Mouse (Mus musculus): Measurements from ENCODE around the gene Fam168b. TPM values are rescaled to one million over a fixed set of nuclear protein-coding genes. Genes with fewer than 3 reads are reported as not detected.

Fam168b gene
- polyA plus RNA-seq, 1 experiment: 65.3 TPM

- Histone ChIP-seq H3K9me3 (replicated peaks; ENCODE audit: control insufficient read depth, insufficient read depth, low read length, poor library complexity, severe bottlenecking) (no peaks in the 10 kb centered on the region), H3K4me3 (ENCODE audit: low read depth, low read length) (no peak overlapping the region), H3K27me3 (ENCODE audit: control insufficient read depth, insufficient read depth, low read length, poor library complexity, severe bottlenecking) (no peaks in the 10 kb centered on the region), H3K36me3 (ENCODE audit: control insufficient read depth, insufficient read depth, low read length, poor library complexity, severe bottlenecking) (peaks cover 16% of the 10 kb centered on the region), H3K4me1 (ENCODE audit: control insufficient read depth, insufficient read depth, low read length) (peaks cover 3% of the 10 kb centered on the region), H3K27ac (ENCODE audit: insufficient read depth, low read length) (no peak overlapping the region), H3K9ac (ENCODE audit: low read depth, poor library complexity, severe bottlenecking) (no peak overlapping the region)
- TF ChIP-seq CTCF (IDR thresholded peaks at IDR 0.05; ENCODE audit: low read depth, low read length) (no peak), EP300 (IDR thresholded peaks at IDR 0.05; ENCODE audit: insufficient read depth, low read depth, low read length) (no peak), POLR2A (IDR thresholded peaks at IDR 0.05; ENCODE audit: insufficient read depth, low read length) (no peak)
These were observed 23.5 kb downstream of the Fam168b start for GRCm38 (mm10) chr1:34819225-34819910.

- no peak for TF ChIP-seq POLR2A (IDR thresholded peaks at IDR 0.05; ENCODE audit: insufficient read depth, low read length)
- no peak for TF ChIP-seq CTCF (IDR thresholded peaks at IDR 0.05; ENCODE audit: low read depth, low read length)
- TF ChIP-seq EP300 (IDR thresholded peaks at IDR 0.05; ENCODE audit: insufficient read depth, low read depth, low read length): no peak
- Histone ChIP-seq H3K9me3 (replicated peaks; ENCODE audit: control insufficient read depth, insufficient read depth, low read length, poor library complexity, severe bottlenecking) (no peaks in the 10 kb centered on the region), H3K4me1 (ENCODE audit: control insufficient read depth, insufficient read depth, low read length) (no peaks in the 10 kb centered on the region), H3K9ac (ENCODE audit: low read depth, poor library complexity, severe bottlenecking) (no peak overlapping the region), H3K36me3 (ENCODE audit: control insufficient read depth, insufficient read depth, low read length, poor library complexity, severe bottlenecking) (peaks cover 20% of the 10 kb centered on the region), H3K4me3 (ENCODE audit: low read depth, low read length) (no peak overlapping the region), H3K27ac (ENCODE audit: insufficient read depth, low read length) (no peak overlapping the region), H3K27me3 (ENCODE audit: control insufficient read depth, insufficient read depth, low read length, poor library complexity, severe bottlenecking) (no peaks in the 10 kb centered on the region)
These were observed 27.0 kb downstream of the Fam168b start for GRCm38 (mm10) chr1:34815843-34816242.

- Histone ChIP-seq H3K9ac (ENCODE audit: low read depth, poor library complexity, severe bottlenecking) (no peak overlapping the region), H3K27ac (ENCODE audit: insufficient read depth, low read length) (no peak overlapping the region), H3K36me3 (ENCODE audit: control insufficient read depth, insufficient read depth, low read length, poor library complexity, severe bottlenecking) (peaks cover 6% of the 10 kb centered on the region), H3K4me3 (ENCODE audit: low read depth, low read length) (no peak overlapping the region), H3K27me3 (ENCODE audit: control insufficient read depth, insufficient read depth, low read length, poor library complexity, severe bottlenecking) (no peaks in the 10 kb centered on the region), H3K9me3 (replicated peaks; ENCODE audit: control insufficient read depth, insufficient read depth, low read length, poor library complexity, severe bottlenecking) (no peaks in the 10 kb centered on the region), H3K4me1 (ENCODE audit: control insufficient read depth, insufficient read depth, low read length) (no peaks in the 10 kb centered on the region)
- TF ChIP-seq EP300 (IDR thresholded peaks at IDR 0.05; ENCODE audit: insufficient read depth, low read depth, low read length): no peak
- peak; percentile 25 for TF ChIP-seq CTCF (IDR thresholded peaks at IDR 0.05; ENCODE audit: low read depth, low read length)
- no peak for TF ChIP-seq POLR2A (IDR thresholded peaks at IDR 0.05; ENCODE audit: insufficient read depth, low read length)
These were observed 30.2 kb downstream of the Fam168b start for GRCm38 (mm10) chr1:34812407-34813247.

GRCm38 (mm10) chr1:34811581-34811980 is 31.3 kb downstream of the Fam168b start:
- no peak overlapping the region for H3K27ac ChIP-seq (ENCODE audit: insufficient read depth, low read length)
- no peaks in the 10 kb centered on the region for H3K9me3 ChIP-seq (replicated peaks; ENCODE audit: control insufficient read depth, insufficient read depth, low read length, poor library complexity, severe bottlenecking)
- H3K27me3 ChIP-seq (ENCODE audit: control insufficient read depth, insufficient read depth, low read length, poor library complexity, severe bottlenecking): no peaks in the 10 kb centered on the region
- TF ChIP-seq EP300 (IDR thresholded peaks at IDR 0.05; ENCODE audit: insufficient read depth, low read depth, low read length) (no peak), POLR2A (IDR thresholded peaks at IDR 0.05; ENCODE audit: insufficient read depth, low read length) (no peak), CTCF (IDR thresholded peaks at IDR 0.05; ENCODE audit: low read depth, low read length) (no peak)
- no peaks in the 10 kb centered on the region for H3K4me1 ChIP-seq (ENCODE audit: control insufficient read depth, insufficient read depth, low read length)
- H3K4me3 ChIP-seq (ENCODE audit: low read depth, low read length): no peak overlapping the region
- H3K36me3 ChIP-seq (ENCODE audit: control insufficient read depth, insufficient read depth, low read length, poor library complexity, severe bottlenecking): peaks cover 4% of the 10 kb centered on the region
- H3K9ac ChIP-seq (ENCODE audit: low read depth, poor library complexity, severe bottlenecking): no peak overlapping the region

- TF ChIP-seq CTCF (IDR thresholded peaks at IDR 0.05; ENCODE audit: low read depth, low read length) (no peak), POLR2A (IDR thresholded peaks at IDR 0.05; ENCODE audit: insufficient read depth, low read length) (no peak), EP300 (IDR thresholded peaks at IDR 0.05; ENCODE audit: insufficient read depth, low read depth, low read length) (no peak)
- Histone ChIP-seq H3K9ac (ENCODE audit: low read depth, poor library complexity, severe bottlenecking) (no peak overlapping the region), H3K4me3 (ENCODE audit: low read depth, low read length) (no peak overlapping the region), H3K4me1 (ENCODE audit: control insufficient read depth, insufficient read depth, low read length) (no peaks in the 10 kb centered on the region), H3K27ac (ENCODE audit: insufficient read depth, low read length) (no peak overlapping the region), H3K36me3 (ENCODE audit: control insufficient read depth, insufficient read depth, low read length, poor library complexity, severe bottlenecking) (peaks cover 4% of the 10 kb centered on the region), H3K9me3 (replicated peaks; ENCODE audit: control insufficient read depth, insufficient read depth, low read length, poor library complexity, severe bottlenecking) (no peaks in the 10 kb centered on the region), H3K27me3 (ENCODE audit: control insufficient read depth, insufficient read depth, low read length, poor library complexity, severe bottlenecking) (no peaks in the 10 kb centered on the region)
These were observed 31.8 kb downstream of the Fam168b start for GRCm38 (mm10) chr1:34811035-34811434.

- Histone ChIP-seq H3K27me3 (ENCODE audit: control insufficient read depth, insufficient read depth, low read length, poor library complexity, severe bottlenecking) (no peaks in the 10 kb centered on the region), H3K36me3 (ENCODE audit: control insufficient read depth, insufficient read depth, low read length, poor library complexity, severe bottlenecking) (peaks cover 4% of the 10 kb centered on the region; the same call in 1 of the 2 replicates), H3K4me1 (ENCODE audit: control insufficient read depth, insufficient read depth, low read length) (peaks cover 2% of the 10 kb centered on the region), H3K27ac (ENCODE audit: insufficient read depth, low read length) (no peak overlapping the region), H3K9me3 (replicated peaks; ENCODE audit: control insufficient read depth, insufficient read depth, low read length, poor library complexity, severe bottlenecking) (no peaks in the 10 kb centered on the region), H3K4me3 (ENCODE audit: low read depth, low read length) (no peak overlapping the region), H3K9ac (ENCODE audit: low read depth, poor library complexity, severe bottlenecking) (no peak overlapping the region)
- no peak for TF ChIP-seq CTCF (IDR thresholded peaks at IDR 0.05; ENCODE audit: low read depth, low read length)
- no peak for TF ChIP-seq POLR2A (IDR thresholded peaks at IDR 0.05; ENCODE audit: insufficient read depth, low read length)
- no peak for TF ChIP-seq EP300 (IDR thresholded peaks at IDR 0.05; ENCODE audit: insufficient read depth, low read depth, low read length)
These were observed 32.6 kb downstream of the Fam168b start for GRCm38 (mm10) chr1:34810293-34810692.
